Mouse (Mus musculus) bone marrow macrophage, adult 2 months (primary cell): ENCODE measurements around the gene Plcd3.

ENCODE experiments used
- CTCF ChIP-seq: IDR thresholded peaks from 2 replicates; pipeline ENCODE4 v1.5.1; 2012; ENCODE audit warnings: low read depth, mild to moderate bottlenecking, low read length, moderate library complexity
- POLR2A ChIP-seq: IDR thresholded peaks from 2 replicates; pipeline ENCODE4 v1.6.1; 2012; ENCODE audit warnings: mild to moderate bottlenecking, low read depth, low read length, borderline replicate concordance

GRCm38 (mm10) chr11:103076010-103076409 is 25.4 kb downstream of the Plcd3 start:
- TF ChIP-seq CTCF: no peak
- no peak for TF ChIP-seq POLR2A
